Mouse (Mus musculus) layer of hippocampus, adult 11-12 months (tissue): ENCODE measurements around the gene Camkmt.

ENCODE experiments used
- DNase-seq: peaks from one replicate; pipeline ENCODE4 v3.0.0; 2022; ENCODE audit warnings: low spot score

Gene Camkmt

GRCm38 (mm10) chr17:85291601-85292000 is 201.2 kb downstream of the Camkmt start:
- no peak for DNase-seq

DNA sequence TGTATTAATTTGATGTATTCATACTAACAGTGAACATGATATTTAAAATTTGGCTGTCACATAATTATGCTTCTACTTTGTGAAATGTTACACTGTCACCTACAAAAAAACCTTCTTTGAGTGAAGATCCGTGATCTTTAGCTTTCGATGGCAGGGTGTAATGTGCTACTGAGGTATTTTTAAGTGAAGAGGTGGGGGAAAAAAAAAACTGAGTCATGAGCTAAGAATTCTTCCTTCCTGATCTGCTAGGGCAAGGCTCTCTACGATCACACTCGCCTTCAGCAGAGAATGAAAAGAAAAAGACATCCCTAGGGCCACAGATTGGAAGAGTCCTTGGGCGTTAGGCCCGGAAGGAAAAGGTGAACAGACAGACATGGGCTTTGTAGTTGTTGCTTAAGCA is 201.9 kb downstream of the Camkmt start:
- DNase-seq = no peak

GRCm38 (mm10) chr17:85303686-85304085 is 213.3 kb downstream of the Camkmt start:
- no peak for DNase-seq

- DNase-seq = no peak
These were observed 218.2 kb downstream of the Camkmt start for GRCm38 (mm10) chr17:85308566-85308965.

DNA sequence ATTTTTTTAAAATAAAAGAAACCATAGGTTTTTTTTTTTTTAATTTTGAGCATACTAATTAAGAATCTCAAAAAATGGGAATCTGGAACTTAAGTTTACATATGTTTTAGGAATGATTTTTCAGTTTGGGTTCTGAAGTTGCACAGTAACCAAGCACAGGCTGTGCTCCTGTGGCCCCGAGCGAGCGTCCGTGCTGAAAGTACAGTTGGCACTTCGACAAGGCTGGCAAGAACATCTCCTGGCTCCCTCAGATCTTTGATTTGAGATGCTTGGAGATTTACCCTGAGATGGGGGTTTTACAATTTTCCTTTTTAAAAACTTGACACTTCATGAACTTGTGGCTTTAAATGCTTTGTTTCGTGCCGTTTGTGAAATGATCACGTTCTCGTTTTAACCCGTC is 218.7 kb downstream of the Camkmt start:
- no peak for DNase-seq

GRCm38 (mm10) chr17:85311348-85311747 is 221.0 kb downstream of the Camkmt start:
- DNase-seq = peak; percentile 37

- no peak for DNase-seq
These were observed 228.0 kb downstream of the Camkmt start for GRCm38 (mm10) chr17:85318401-85318800.

DNA sequence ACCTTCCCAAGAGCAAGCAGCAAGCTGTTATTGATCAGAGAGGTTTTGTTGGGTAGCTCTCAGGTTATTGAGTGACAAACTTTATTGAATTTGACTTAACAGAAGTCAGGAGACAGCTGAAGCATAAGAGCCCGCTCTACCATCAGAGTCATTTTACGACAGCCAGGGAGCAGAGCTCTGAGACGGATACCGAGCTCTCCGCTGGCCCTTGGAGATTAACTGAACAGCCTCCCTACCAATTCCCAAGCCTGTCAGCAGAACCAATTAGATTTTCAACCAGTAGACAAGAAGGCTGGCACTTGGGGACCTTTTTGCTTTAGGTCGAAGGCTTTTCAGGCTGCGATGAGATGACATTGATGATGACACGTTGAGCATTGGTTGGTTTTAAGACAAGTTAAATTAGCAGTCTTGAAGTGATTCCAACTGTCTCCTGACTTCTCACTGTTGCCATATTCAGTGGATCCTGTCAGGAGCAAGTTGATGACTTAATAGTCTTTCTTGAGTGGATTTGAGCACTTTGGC is 229.5 kb downstream of the Camkmt start:
- no peak for DNase-seq

DNA sequence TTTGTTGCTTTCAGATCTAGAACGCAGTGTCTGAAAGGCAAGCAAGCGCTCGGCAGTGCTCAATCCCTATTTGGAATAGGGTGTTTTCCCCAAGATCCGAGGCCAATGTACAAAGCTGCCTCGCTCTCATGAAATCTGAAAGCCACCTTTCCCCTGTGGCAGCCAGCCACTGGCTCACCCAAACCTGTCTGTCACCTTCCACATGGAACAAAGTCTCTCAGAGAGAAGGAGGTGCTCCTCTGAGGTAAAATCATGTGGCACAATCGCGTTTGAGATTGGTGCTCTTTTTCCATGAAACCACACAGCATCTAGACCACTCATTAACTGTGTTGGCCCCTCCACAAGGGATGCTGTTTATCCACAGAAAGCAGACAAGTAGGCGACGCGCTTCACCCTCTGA is 238.5 kb downstream of the Camkmt start:
- no peak for DNase-seq

- no peak for DNase-seq
These were observed 245.1 kb downstream of the Camkmt start for GRCm38 (mm10) chr17:85335464-85335863.

DNA sequence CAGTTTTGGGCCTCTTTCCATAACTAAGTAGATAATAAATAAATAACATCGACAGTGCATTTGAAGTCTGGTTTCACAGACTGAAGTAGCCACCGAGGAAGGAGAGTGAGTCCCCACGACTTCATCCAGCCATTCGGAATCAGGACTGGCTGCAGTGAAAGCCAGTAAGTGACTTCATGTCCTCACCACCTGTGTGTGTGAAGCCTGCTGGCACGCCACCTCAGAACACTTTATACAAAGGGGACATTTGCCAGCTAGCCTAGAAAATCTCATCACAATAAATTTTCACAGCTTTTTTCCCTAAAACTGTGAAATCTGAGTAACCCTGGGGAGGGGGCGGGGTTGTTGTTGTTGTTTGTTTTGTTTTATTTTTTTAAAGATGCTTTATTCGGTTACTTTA is 247.3 kb downstream of the Camkmt start:
- DNase-seq = no peak

DNA sequence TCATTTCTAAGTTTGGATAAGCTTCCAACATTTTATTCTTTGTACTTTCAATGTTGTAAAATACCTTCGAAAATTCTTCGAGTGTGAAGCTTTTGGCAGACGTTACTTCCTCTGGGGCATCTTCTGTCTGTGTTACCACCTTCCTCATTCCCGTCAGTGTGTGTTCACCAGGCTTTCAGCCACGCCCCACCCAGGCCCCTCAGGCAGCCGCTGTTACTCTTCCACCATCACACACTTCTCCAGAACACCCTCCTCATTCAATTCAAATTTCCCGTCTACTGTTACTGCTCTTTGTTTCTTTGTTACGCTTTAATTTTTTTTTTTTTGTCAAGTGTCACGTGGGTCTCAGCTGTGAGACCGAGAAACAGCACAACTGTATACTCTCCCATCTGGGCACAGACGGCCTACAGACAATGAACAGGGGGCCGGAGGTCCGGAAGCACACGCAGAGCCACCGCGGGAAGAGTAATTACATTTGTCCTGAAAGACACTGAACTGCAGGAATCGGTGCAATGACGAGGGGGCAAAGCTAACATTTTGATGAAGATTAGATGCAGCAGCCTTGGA is 250.9 kb downstream of the Camkmt start:
- no peak for DNase-seq

DNA sequence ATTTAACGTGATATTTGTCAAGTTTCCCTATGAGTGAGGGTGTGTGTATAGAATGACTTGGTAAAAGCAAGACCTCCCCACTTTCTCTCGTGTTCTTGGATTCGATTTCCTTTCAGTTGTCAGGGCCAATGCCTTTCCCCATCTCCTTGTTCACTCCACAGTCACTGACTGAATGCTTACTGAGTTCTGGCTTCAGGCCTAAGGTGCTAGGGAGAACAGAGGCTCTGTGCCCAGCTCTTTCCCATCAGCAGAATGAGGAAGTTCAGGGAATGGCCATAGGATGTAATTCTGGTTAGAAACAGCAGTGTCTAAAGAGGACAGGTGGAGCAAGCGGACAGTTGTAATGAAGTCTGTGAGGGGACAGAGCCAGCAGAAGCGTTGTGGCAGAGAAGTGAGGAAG is 252.1 kb downstream of the Camkmt start:
- DNase-seq = no peak

DNA sequence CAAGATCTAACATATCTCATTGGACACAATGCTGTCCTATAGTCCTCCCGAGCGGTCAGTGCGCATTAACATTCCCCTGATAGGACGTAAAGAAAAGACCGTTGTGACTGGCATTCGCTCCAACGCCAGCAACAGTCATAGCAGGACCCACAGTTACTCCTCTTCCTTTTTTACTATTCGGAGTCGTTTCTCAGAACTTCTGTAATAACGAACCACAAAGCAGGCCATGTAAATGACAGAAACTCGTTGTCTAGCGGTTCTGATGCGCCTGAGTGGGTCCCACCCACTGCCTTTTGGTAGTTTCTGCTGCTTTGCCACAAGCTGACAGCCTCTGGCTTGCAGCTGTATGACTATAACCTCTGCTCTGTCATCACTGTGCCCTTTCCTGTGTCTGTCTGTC is 253.1 kb downstream of the Camkmt start:
- no peak for DNase-seq

GRCm38 (mm10) chr17:85346701-85347100 is 256.3 kb downstream of the Camkmt start:
- no peak for DNase-seq

DNA sequence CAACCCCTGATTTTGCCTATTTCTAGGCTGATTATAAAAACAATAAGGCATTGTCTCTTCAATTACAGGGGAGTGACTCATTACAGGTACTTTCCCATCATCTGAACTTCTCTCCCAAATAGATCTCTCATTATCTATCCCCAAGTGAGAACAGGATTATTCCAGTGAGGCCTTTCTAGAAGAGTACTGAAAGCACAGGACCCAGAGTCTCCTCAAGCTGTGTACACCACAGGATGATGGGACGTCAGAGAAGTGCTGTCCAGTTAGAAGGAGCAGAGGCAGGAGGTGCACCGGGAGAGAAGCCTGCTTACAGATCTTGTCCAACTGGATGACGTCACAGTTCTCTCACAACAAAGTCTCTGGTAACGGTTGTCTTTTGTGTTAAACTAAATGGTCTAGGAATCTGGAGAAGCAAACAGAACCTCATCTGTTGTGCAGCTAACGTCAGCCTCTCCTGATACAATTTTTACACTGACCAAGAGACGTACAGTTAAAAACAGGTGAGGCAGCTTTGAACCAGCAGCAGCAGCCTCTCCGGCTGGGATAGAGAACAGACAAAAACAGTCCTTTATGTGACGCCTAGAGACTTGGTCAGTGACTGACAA is 259.1 kb downstream of the Camkmt start:
- DNase-seq = no peak

- no peak for DNase-seq
These were observed 260.9 kb downstream of the Camkmt start for GRCm38 (mm10) chr17:85351301-85351700.

DNA sequence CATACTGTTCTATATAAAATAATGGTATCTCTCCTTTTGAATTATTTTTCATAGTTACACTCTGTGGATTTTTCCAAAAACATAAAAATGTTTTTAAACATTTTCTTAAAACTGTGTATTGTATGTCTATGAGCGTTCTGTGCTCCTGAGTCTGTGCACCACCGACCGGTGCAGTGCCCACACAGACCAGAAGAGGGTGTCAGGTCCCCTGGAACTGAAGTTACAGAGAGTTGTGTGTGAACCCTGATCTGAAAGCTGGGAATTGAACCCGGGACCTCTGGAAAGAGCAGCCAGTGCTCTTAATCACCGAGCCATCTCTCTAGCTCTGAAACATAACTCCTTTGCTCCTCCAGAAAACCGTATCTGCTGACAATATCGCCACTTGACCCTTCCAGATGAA is 262.4 kb downstream of the Camkmt start:
- DNase-seq = no peak

GRCm38 (mm10) chr17:85353191-85353590 is 262.8 kb downstream of the Camkmt start:
- no peak for DNase-seq

- no peak for DNase-seq
These were observed 263.3 kb downstream of the Camkmt start for GRCm38 (mm10) chr17:85353636-85354035.

GRCm38 (mm10) chr17:85355356-85355755 is 265.0 kb downstream of the Camkmt start:
- no peak for DNase-seq

DNA sequence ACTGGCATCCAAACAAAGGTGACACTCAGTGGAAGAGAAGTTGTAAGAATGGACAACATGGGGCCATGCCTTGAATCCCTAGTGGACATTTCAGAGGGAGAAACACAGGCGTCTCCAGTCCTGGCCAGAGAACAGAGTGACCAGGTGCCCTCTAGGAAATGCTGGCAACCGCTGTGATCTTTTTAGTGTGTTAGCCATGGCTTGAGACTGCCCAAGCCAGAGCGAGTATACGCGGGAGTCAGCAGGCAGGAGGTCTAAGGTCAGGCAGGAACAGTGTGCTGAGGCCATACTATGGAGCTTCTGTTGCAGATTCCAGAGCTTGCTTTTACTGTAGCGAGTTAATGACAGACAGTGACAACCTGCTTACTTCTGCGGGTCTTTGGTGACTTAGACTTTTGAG is 270.7 kb downstream of the Camkmt start:
- DNase-seq = no peak

DNA sequence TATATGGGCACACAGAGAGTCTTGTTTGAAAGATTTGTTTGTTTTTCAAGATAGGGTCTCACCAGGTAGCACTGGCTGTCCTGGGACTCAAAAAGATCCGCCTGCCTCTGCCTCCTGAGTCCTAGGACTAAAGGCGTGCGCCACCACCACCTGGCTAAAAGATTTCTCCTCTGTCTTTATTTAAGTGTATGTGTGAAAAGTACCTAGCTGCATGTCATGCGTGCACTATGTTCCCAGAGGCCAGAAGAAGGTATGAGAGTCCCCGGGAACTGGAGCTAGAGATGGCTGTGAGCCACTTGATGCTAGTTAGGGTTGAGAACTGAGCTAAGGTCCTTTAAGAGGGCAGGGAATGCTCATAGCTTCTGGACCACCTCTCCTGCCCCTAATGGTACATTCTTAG is 277.0 kb downstream of the Camkmt start:
- no peak for DNase-seq

DNA sequence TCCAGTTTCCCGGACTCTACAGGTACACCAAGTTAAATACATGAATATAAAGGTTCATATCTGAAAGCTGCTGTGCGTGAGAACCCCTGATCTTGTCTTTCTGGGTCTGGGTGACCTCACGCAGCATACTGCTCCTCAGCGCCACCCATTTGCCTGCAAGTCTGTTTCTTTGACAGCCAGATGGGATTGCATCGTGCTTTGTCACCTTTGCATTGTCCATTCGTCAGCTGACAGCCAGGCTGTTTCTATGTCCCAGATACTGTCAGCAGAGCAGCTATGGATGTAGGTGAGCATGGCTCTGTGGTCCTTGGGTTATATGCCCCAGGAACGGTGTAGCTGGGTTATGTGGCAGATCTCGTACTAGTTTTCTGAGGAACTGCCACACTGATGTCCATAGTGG is 278.4 kb downstream of the Camkmt start:
- no peak for DNase-seq
